Mouse (Mus musculus) limb, embryonic 11.5 days (tissue): Measurements from ENCODE around the gene Nr6a1. TPM values are rescaled to one million over a fixed set of nuclear protein-coding genes. Genes with fewer than 3 reads are reported as not detected.

ENCODE experiments used
- ATAC-seq: fragments of 200-750 bp; cut with Nextera tagmentation; 2 replicates; pipeline ENCODE4 v1.8.0; 2017; ENCODE audit warnings: low read depth; ENCODE audit not compliant: insufficient number of reproducible peaks, low FRiP score, low TSS enrichment
- DNase-seq: peaks from one replicate; pipeline ENCODE4 v3.0.0-alpha.2; 2015; ENCODE audit warnings: low spot score
- H3K27ac ChIP-seq: fragments of 300-500 bp; sonication (generic); replicated peaks from 2 replicates; pipeline ENCODE4 v1.5.1; 2014; ENCODE audit warnings: low read depth, mild to moderate bottlenecking, low read length
- H3K27me3 ChIP-seq: fragments of 300-500 bp; sonication (generic); 2 replicates; pipeline ENCODE4 v1.6.1; 2014; ENCODE audit warnings: mild to moderate bottlenecking, low read length, mixed read lengths; ENCODE audit not compliant: control insufficient read depth, insufficient read depth
- H3K36me3 ChIP-seq: fragments of 300-500 bp; sonication (generic); 2 replicates; pipeline ENCODE4 v1.6.1; 2014; ENCODE audit warnings: mild to moderate bottlenecking, low read length, moderate library complexity, mixed read lengths; ENCODE audit not compliant: control insufficient read depth, insufficient read depth
- H3K4me1 ChIP-seq: fragments of 300-500 bp; sonication (generic); 2 replicates; pipeline ENCODE4 v1.6.1; 2014; ENCODE audit warnings: low read length, mixed read lengths; ENCODE audit not compliant: control insufficient read depth, insufficient read depth
- H3K4me2 ChIP-seq: fragments of 300-500 bp; sonication (generic); 2 replicates; pipeline ENCODE4 v1.6.1; 2014; ENCODE audit warnings: low read depth, mild to moderate bottlenecking, moderate library complexity; ENCODE audit not compliant: severe bottlenecking
- H3K4me3 ChIP-seq: fragments of 300-500 bp; sonication (generic); 2 replicates; pipeline ENCODE4 v1.5.1; 2014; ENCODE audit warnings: low read depth, low read length
- H3K9ac ChIP-seq: fragments of 300-500 bp; sonication (generic); 2 replicates; pipeline ENCODE4 v1.6.1; 2014; ENCODE audit warnings: mild to moderate bottlenecking, low read length
- H3K9me3 ChIP-seq: fragments of 300-500 bp; sonication (generic); 2 replicates; pipeline ENCODE4 v1.6.1; 2016; ENCODE audit warnings: low read length; ENCODE audit not compliant: control insufficient read depth
- WGBS: fragments of 180-500 bp; shearing (Covaris S2); extraction: QIAGEN DNeasy Blood & Tissue Kit; methylation state at CpG from one replicate; pipeline ENCODE4 v1.1.7; 2014; 5-methylcytosine and 5-hydroxymethylcytosine counted together
- polyA plus RNA-seq: library from polyadenylated mRNA; unstranded; fragments of >200 nt; fragmentation: Nextera tagmentation; extraction: Ambion mirVana; gene quantifications from 2 replicates; pipeline ENCODE4 v1.2.1, GENCODE M21; 2014

Gene Nr6a1
- polyA plus RNA-seq, 1 experiment from 2014 or later, result 1.3 TPM

GRCm38 (mm10) chr2:38777326-38777725, 150.2 kb downstream of the Nr6a1 start:
- DNase-seq, result no peak
- H3K9me3 ChIP-seq, result no peaks in the 10 kb centered on the region
- no peak overlapping the region for H3K4me2 ChIP-seq
- WGBS, result 91% methylated on average over 2 of the region's 2 CpGs
- no peak overlapping the region for H3K27ac ChIP-seq
- no peaks in the 10 kb centered on the region for H3K27me3 ChIP-seq
- no peak overlapping the region for H3K9ac ChIP-seq
- no peak overlapping the region for H3K4me3 ChIP-seq
- ATAC-seq, result no peak
- no peaks in the 10 kb centered on the region for H3K36me3 ChIP-seq
- peaks cover 9% of the 10 kb centered on the region; the same call in 1 of the 2 replicates for H3K4me1 ChIP-seq

GRCm38 (mm10) chr2:38774936-38775335, 152.6 kb downstream of the Nr6a1 start:
- no peak overlapping the region for H3K27ac ChIP-seq
- peaks cover 12% of the 10 kb centered on the region; the same call in 1 of the 2 replicates for H3K4me1 ChIP-seq
- H3K9me3 ChIP-seq, result no peaks in the 10 kb centered on the region
- H3K36me3 ChIP-seq, result no peaks in the 10 kb centered on the region
- no peak overlapping the region for H3K9ac ChIP-seq
- H3K4me2 ChIP-seq, result no peak overlapping the region
- ATAC-seq (no peak), DNase-seq (no peak)
- 92% methylated on average over 2 of the region's 2 CpGs for WGBS
- no peaks in the 10 kb centered on the region for H3K27me3 ChIP-seq
- H3K4me3 ChIP-seq, result no peak overlapping the region

- Histone ChIP-seq H3K9ac (no peak overlapping the region), H3K4me3 (no peak overlapping the region), H3K27me3 (no peaks in the 10 kb centered on the region), H3K4me1 (peaks cover 12% of the 10 kb centered on the region), H3K4me2 (no peak overlapping the region), H3K9me3 (no peaks in the 10 kb centered on the region), H3K27ac (no peak overlapping the region), H3K36me3 (no peaks in the 10 kb centered on the region)
- WGBS, result 13% methylated on average over 2 of the region's 2 CpGs
- peak; percentile 97 for ATAC-seq
- DNase-seq, result peak; percentile 62
Measured at GRCm38 (mm10) chr2:38771478-38771797, 156.1 kb downstream of the Nr6a1 start.

- Histone ChIP-seq H3K27ac (peak overlapping the region; percentile 37; the same call in 1 of the 2 replicates), H3K4me2 (no peak overlapping the region), H3K9ac (no peak overlapping the region), H3K27me3 (no peaks in the 10 kb centered on the region), H3K4me3 (no peak overlapping the region), H3K9me3 (no peaks in the 10 kb centered on the region), H3K4me1 (peaks cover 12% of the 10 kb centered on the region), H3K36me3 (no peaks in the 10 kb centered on the region)
- ATAC-seq (no peak; the same call in 1 of the 2 replicates), DNase-seq (no peak)
- WGBS, result 61% methylated on average over 5 of the region's 5 CpGs
Measured at GRCm38 (mm10) chr2:38770772-38771477, 156.6 kb downstream of the Nr6a1 start.

GRCm38 (mm10) chr2:38767177-38767931, 160.1 kb downstream of the Nr6a1 start:
- Histone ChIP-seq H3K27me3 (no peaks in the 10 kb centered on the region), H3K4me1 (peaks cover 9% of the 10 kb centered on the region), H3K4me3 (no peak overlapping the region), H3K36me3 (no peaks in the 10 kb centered on the region), H3K27ac (no peak overlapping the region), H3K9ac (no peak overlapping the region), H3K4me2 (no peak overlapping the region), H3K9me3 (no peaks in the 10 kb centered on the region)
- DNase-seq (no peak), ATAC-seq (no peak)
- 67% methylated on average over 4 of the region's 4 CpGs for WGBS

GRCm38 (mm10) chr2:38739847-38740246, 187.6 kb downstream of the Nr6a1 start:
- 86% methylated on average over 3 of the region's 3 CpGs for WGBS

GRCm38 (mm10) chr2:38739410-38739809, 188.1 kb downstream of the Nr6a1 start:
- no peak overlapping the region for H3K27ac ChIP-seq
- no peak overlapping the region for H3K4me3 ChIP-seq
- no peak overlapping the region for H3K9ac ChIP-seq
- H3K27me3 ChIP-seq, result no peaks in the 10 kb centered on the region
- no peak overlapping the region for H3K4me2 ChIP-seq
- no peaks in the 10 kb centered on the region for H3K9me3 ChIP-seq
- H3K4me1 ChIP-seq, result no peaks in the 10 kb centered on the region
- ATAC-seq, result no peak; the same call in 1 of the 2 replicates
- peak; percentile 88 for DNase-seq
- WGBS, result 37% methylated on average over 7 of the region's 7 CpGs
- no peaks in the 10 kb centered on the region for H3K36me3 ChIP-seq

More at GRCm38 (mm10) chr2:38739847-38740246, 187.6 kb downstream of the Nr6a1 start:
- ATAC-seq (no peak), DNase-seq (no peak)
- Histone ChIP-seq H3K9me3 (no peaks in the 10 kb centered on the region), H3K9ac (no peak overlapping the region), H3K27me3 (no peaks in the 10 kb centered on the region), H3K27ac (no peak overlapping the region), H3K4me1 (no peaks in the 10 kb centered on the region), H3K4me3 (no peak overlapping the region), H3K4me2 (no peak overlapping the region), H3K36me3 (no peaks in the 10 kb centered on the region)

- H3K9ac ChIP-seq, result no peak overlapping the region
- H3K36me3 ChIP-seq, result no peaks in the 10 kb centered on the region
- 92% methylated on average over 14 of the region's 14 CpGs for WGBS
- H3K4me1 ChIP-seq, result no peaks in the 10 kb centered on the region
- no peaks in the 10 kb centered on the region for H3K27me3 ChIP-seq
- no peaks in the 10 kb centered on the region for H3K9me3 ChIP-seq
- no peak for ATAC-seq
- H3K27ac ChIP-seq, result no peak overlapping the region
- H3K4me2 ChIP-seq, result no peak overlapping the region
- H3K4me3 ChIP-seq, result no peak overlapping the region
- DNase-seq, result no peak
Measured at GRCm38 (mm10) chr2:38738601-38739301, 188.7 kb downstream of the Nr6a1 start.
